Mouse (Mus musculus): ENCODE data around the gene Smg9. TPM values are rescaled to one million over a fixed set of nuclear protein-coding genes. Genes with fewer than 3 reads are reported as not detected.
A peak's percentile ranks its signal among the peaks of the same experiment; 100 is the strongest.
"Not testable (repeated sequence)": the region's sequence is repeated elsewhere in the genome, so short reads cannot be mapped to it uniquely, and the experiment has no call there.

Gene Smg9
- total RNA-seq, 2 experiments from 2014 or later = 29.1 to 33.8 TPM

DNA sequence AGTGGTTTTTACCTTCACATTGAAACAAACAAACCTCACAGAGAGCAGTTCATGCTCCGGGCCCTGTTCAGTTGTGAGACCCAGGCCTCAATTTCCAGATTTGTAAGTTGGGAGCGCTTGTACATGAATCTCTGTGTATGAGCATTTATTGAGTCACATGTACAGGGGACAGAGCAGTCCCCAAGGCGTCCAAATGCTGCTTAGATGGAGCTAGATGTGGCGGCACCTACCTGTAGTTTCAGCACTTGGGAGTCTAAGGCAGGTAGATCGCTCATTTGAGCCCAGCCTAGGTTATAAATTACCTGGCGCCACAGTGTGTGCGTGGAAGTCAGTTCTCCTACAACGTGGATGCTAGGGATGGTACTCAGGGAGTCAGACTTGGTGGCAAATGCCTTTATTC is 23.0 kb upstream of the Smg9 start:
- DNase-seq (ENCODE audit: low spot score in 2 of 2) = no peak

GRCm38 (mm10) chr7:24377091-24377865 is 22.1 kb upstream of the Smg9 start:
- no peak for DNase-seq (ENCODE audit: low spot score in 2 of 2)

DNA sequence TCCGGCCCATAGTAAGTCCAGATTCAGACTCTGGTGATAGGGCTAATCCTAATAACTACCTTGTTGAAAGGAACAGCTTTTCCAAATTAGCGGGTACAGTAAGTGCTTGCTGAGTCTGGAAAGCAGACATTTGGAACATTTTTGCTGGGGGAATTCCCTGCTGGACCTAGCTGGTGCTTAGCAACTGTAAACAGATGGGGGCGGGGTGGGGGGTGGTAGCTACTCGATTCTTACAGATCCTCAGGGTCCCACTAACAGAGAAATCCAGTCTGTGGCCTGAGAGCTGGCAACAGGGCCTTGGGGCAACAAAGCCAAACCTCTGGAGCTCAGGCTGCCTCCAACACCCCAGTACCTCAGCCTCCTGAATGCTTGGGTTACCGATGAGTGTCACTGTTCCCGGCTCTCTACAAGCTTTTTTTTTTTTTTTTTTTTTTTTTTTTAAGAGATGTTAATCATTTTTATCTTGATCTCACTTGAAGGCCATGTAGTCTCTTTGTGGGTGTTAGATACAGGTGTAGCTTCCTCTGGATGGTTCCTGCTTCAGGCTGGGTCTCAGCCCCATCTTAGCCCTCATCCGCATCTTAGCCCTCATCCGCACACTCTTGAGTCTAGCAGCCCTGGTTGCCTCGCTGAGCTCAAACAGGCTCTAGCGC is 21.2 kb upstream of the Smg9 start:
- no peak for DNase-seq (ENCODE audit: low spot score in 2 of 2)

DNA sequence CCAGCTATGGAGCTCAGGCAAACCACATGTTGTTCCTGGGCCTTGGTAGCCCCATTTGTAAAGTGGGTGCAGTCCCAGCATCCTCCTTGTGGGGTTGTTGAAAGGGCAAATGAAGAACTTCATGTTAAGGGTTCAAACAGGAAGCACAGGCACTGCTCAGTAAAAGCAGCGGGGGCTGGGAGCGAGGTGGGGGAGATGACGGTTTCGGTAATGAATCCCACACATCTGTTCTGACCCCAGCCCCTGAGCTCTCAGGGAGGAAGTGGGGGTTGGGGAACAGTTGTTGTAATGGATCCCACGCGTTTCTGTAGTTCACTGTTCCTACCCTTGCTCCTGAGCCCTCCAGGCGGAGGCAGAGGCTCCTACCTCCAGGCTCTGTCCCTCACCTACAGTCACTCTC is 19.5 kb upstream of the Smg9 start:
- no peak for DNase-seq (ENCODE audit: low spot score in 2 of 2)

GRCm38 (mm10) chr7:24380370-24380769 is 19.0 kb upstream of the Smg9 start:
- no peak for DNase-seq (ENCODE audit: low spot score in 2 of 2)

GRCm38 (mm10) chr7:24382730-24383372 is 16.6 kb upstream of the Smg9 start:
- DNase-seq (ENCODE audit: low spot score in 2 of 2) = no peak

DNA sequence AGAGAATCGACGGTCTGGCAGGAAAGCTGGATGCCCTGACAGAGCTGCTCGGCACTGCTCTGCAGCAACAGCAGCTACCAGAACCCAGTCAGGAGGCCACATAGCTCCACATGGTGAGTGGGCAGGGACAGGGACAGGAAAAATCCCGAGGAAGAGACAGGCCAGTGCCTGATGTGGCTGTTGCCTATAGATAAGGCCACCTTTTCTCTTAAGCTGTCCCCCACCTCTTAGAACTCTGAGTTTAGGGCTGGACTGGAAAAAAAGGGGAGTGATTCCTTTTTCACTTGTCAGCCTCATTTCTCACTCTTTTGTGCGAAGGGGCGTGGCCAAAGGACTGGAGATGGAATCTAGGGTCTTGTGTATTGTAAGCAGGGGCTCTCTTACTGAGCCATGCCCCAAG is 15.3 kb upstream of the Smg9 start:
- no peak for DNase-seq (ENCODE audit: low spot score in 2 of 2)

GRCm38 (mm10) chr7:24384827-24385226 is 14.6 kb upstream of the Smg9 start:
- peak; percentile 63 for DNase-seq (ENCODE audit: low spot score in 2 of 2)

DNA sequence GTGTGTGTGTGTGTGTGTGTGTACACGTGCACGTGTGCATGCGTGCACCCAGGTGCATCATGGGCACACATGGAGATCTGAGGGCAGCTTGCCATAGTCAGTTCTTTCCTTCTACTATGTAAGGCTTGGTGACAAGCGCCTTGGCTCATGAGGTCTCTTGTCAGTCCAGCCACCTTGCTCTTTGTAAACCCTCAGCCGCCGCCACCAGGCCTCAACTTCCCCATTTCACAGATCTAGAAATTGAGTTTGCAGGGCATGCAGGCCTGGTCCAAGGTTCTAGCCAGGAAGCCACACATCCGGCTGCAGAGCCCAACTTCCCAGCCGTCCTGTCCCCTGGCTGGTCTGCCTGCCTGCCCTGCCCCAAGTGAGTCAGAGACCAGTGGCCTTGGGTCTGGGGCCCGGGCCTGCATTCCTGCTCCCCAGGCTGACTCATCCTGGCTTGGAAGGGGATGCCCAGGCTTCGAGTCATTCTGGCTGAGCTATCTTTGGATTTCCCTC is 12.3 kb upstream of the Smg9 start:
- DNase-seq (ENCODE audit: low spot score in 2 of 2) = no peak

- DNase-seq (ENCODE audit: low spot score in 2 of 2) = no peak
These were observed 9.8 kb upstream of the Smg9 start for GRCm38 (mm10) chr7:24389516-24390187.

DNA sequence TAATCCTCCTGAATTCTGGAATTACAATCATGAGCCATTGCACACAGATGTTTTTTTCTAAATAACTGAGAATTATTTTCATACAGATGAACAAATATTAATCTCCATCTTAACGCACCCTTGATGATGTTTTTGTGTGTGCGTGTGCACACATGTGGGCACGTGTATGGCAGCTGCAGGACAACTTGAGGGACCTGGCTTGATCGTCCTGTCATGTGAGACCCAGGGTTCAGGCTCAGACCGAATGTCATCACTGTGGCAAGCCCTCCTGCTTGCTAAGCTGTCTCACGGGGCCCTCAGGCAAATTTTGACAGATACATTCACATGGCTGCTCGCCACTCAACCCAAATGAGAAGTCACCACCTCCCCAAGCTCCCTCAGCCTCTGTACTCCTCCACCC is 8.9 kb upstream of the Smg9 start:
- no peak for DNase-seq (ENCODE audit: low spot score in 2 of 2)

DNA sequence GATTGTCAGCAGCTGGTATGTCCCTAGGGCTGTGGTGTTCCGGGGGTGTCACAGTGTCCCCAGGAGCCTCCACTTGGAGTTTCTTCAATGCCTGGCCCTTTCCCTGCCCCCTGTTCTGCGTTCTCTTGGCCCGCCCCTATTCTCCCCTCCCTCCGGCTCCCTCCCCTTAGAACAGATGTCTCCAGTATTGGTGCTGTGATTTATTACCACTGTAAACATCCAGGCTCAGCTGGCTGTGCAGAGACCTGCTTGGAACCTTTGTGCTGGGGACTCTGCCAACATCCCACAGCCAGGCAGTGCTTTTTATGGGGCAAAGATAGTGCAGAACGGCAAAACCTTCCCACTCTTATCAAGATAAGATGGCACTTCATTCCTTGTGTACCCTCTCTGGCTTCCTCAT is 8.3 kb upstream of the Smg9 start:
- DNase-seq (ENCODE audit: low spot score in 2 of 2) = no peak

- DNase-seq (ENCODE audit: low spot score in 2 of 2) = no peak
These were observed 7.7 kb upstream of the Smg9 start for GRCm38 (mm10) chr7:24391687-24392086.

- DNase-seq (ENCODE audit: low spot score in 2 of 2) = no peak
These were observed 5.4 kb upstream of the Smg9 start for GRCm38 (mm10) chr7:24394054-24394453.

- DNase-seq (ENCODE audit: low spot score in 2 of 2) = no peak
These were observed 4.8 kb upstream of the Smg9 start for GRCm38 (mm10) chr7:24394475-24395161.

DNA sequence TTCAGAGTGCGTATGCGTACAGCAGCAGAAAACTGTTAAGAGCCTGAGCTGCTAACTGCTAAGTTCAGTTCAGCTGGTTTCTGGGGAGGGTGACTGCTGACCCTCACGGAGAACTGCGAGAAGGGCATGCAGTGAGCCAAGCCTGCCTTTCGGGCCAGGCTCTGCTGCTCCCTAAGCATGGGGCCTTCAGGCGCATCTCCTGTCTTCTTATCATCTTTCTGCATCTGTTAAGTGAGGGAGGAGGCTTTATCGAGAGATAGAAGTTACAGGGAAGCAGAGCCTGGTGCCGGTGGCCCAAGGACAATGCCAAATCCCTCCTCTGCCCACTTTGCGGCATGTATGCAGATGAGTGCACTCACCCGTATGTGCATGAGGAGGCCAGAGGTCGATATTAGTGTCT is 2.6 kb upstream of the Smg9 start:
- no peak for DNase-seq (ENCODE audit: low spot score in 2 of 2)

GRCm38 (mm10) chr7:24398364-24398913 is 980 bp upstream of the Smg9 start:
- DNase-seq (ENCODE audit: low spot score in 2 of 2) = no peak

DNA sequence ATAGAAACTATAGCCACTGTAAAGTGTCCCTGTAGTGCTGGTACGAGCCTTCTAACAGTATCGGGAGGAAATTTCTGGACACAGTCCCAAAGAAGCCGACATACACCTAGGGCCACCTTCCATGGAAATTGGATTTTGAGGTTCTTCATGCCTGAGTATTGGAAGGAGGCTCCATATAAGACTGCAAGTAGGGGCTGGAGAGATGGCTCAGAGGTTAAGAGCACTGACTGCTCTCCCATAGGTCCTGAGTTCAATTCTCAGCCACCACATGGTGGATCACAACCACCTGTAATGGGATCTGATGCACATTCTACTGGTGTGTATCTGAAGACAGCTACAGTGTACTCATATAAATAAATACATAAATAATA is 648 bp downstream of the Smg9 start:
- no peak for DNase-seq (ENCODE audit: low spot score in 2 of 2)

- DNase-seq (ENCODE audit: low spot score in 2 of 2) = not testable (repeated sequence)
These were observed 1.1 kb downstream of the Smg9 start for GRCm38 (mm10) chr7:24400489-24400888.

DNA sequence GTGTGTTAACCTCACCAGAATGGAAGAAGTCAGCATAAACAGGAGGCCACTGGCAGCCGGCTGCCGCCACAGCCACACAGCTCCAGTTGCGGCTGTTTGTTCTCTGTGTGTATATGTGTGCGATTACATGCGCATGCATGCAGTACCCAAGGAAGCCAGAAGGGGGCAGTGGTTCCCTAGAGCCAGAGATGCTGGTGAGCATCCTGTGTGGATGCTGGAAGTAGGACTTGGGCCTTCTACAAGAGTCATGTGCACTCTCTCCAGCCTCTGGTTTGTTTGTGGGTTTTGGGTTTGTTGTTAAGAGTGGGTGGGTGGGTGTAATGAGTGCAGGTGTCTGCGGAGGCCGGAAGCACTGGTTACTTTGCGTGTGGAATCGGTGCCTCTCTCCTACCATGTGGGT is 3.4 kb downstream of the Smg9 start:
- DNase-seq (ENCODE audit: low spot score in 2 of 2) = no peak

- DNase-seq (ENCODE audit: low spot score in 2 of 2) = no peak
These were observed 6.2 kb downstream of the Smg9 start for GRCm38 (mm10) chr7:24405649-24406048.
